Mouse (Mus musculus): ENCODE results near the gene Ubr2. TPM values are rescaled to one million over a fixed set of nuclear protein-coding genes. Genes with fewer than 3 reads are reported as not detected.

Ubr2 gene
- total RNA-seq, 1 experiment = 30.8 TPM

GRCm38 (mm10) chr17:46888511-46889212, 121.7 kb downstream of the Ubr2 start:
- H3K9ac ChIP-seq (ENCODE audit: insufficient read depth, low read depth, low read length, poor library complexity, severe bottlenecking) = peak overlapping the region; percentile 75; the same call in 1 of the 2 replicates
- H3K36me3 ChIP-seq (ENCODE audit: control insufficient read depth, insufficient read depth, low read length, poor library complexity, severe bottlenecking) = peaks cover 4% of the 10 kb centered on the region; the same call in 1 of the 2 replicates
- H3K4me3 ChIP-seq (ENCODE audit: insufficient read depth in 1 of 2, low read depth in 1 of 2, low read length in 2 of 2, poor library complexity in 1 of 2, severe bottlenecking in 1 of 2) = peak overlapping the region; percentile 87 to 93; a peak in 3 of 4 replicates
- no peak for DNase-seq (ENCODE audit: low read depth, low spot score)
- in situ Hi-C loops (cut with MboI; ENCODE audit: low sequenced_read_pairs in 2 of 2, unreplicated experiment in 2 of 2) = no loop called here
- no peaks in the 10 kb centered on the region for H3K9me3 ChIP-seq (ENCODE audit: control insufficient read depth, insufficient read depth, low read depth, low read length)
- TF ChIP-seq HCFC1 (IDR thresholded peaks at IDR 0.05; ENCODE audit: borderline replicate concordance, insufficient read depth, low read length) (no peak), ZC3H11A (IDR thresholded peaks at IDR 0.05; ENCODE audit: borderline replicate concordance, low read depth, low read length) (peak; percentile 29; the same call in 1 of the 2 replicates)
- H3K27ac ChIP-seq (ENCODE audit: insufficient read depth, low read depth, low read length, poor library complexity, severe bottlenecking) = no peak overlapping the region
- H3K4me1 ChIP-seq (ENCODE audit: control insufficient read depth in 2 of 2, insufficient read depth in 2 of 2, low read length in 2 of 2, poor library complexity in 1 of 2) = peaks cover 6 to 21% of the 10 kb centered on the region in 2 experiments; a peak in 3 of 4 replicates

GRCm38 (mm10) chr17:46885910-46886643, 124.3 kb downstream of the Ubr2 start:
- no peak for DNase-seq (ENCODE audit: low read depth, low spot score)
- TF ChIP-seq MAFK (IDR thresholded peaks at IDR 0.05; ENCODE audit: insufficient read depth, low read depth, low read length) (no peak), ZNF384 (IDR thresholded peaks at IDR 0.05; ENCODE audit: low read depth, low read length) (no peak), HCFC1 (IDR thresholded peaks at IDR 0.05; ENCODE audit: borderline replicate concordance, insufficient read depth, low read length) (no peak), ZC3H11A (IDR thresholded peaks at IDR 0.05; ENCODE audit: borderline replicate concordance, low read depth, low read length) (no peak), CHD2 (IDR thresholded peaks at IDR 0.05; ENCODE audit: low read depth, low read length) (no peak)
- H3K27ac ChIP-seq (ENCODE audit: insufficient read depth, low read depth, low read length, poor library complexity, severe bottlenecking) = 0 out of 2 replicates have a peak overlapping the region, but pooled peaks have one; percentile 0
- H3K36me3 ChIP-seq (ENCODE audit: control insufficient read depth, insufficient read depth, low read length, poor library complexity, severe bottlenecking) = no peaks in the 10 kb centered on the region
- H3K4me1 ChIP-seq (ENCODE audit: control insufficient read depth in 2 of 2, insufficient read depth in 2 of 2, low read length in 2 of 2, poor library complexity in 1 of 2) = peaks cover 4 to 17% of the 10 kb centered on the region in 2 experiments; a peak in 3 of 4 replicates
- in situ Hi-C loops (cut with MboI; ENCODE audit: low sequenced_read_pairs in 2 of 2, unreplicated experiment in 2 of 2) = no loop called here
- H3K9ac ChIP-seq (ENCODE audit: insufficient read depth, low read depth, low read length, poor library complexity, severe bottlenecking) = peak overlapping the region; percentile 8; the same call in 1 of the 2 replicates
- no peak overlapping the region for H3K4me3 ChIP-seq (ENCODE audit: insufficient read depth in 1 of 2, low read depth in 1 of 2, low read length in 2 of 2, poor library complexity in 1 of 2, severe bottlenecking in 1 of 2)
- H3K9me3 ChIP-seq (ENCODE audit: control insufficient read depth, insufficient read depth, low read depth, low read length) = no peaks in the 10 kb centered on the region

GRCm38 (mm10) chr17:46885218-46885909, 125.0 kb downstream of the Ubr2 start:
- H3K9ac ChIP-seq (ENCODE audit: insufficient read depth, low read depth, low read length, poor library complexity, severe bottlenecking) = no peak overlapping the region
- TF ChIP-seq ZNF384 (IDR thresholded peaks at IDR 0.05; ENCODE audit: low read depth, low read length) = no peak
- no peak for TF ChIP-seq MAFK (IDR thresholded peaks at IDR 0.05; ENCODE audit: insufficient read depth, low read depth, low read length)
- no peak for TF ChIP-seq HCFC1 (IDR thresholded peaks at IDR 0.05; ENCODE audit: borderline replicate concordance, insufficient read depth, low read length)
- TF ChIP-seq ZC3H11A (IDR thresholded peaks at IDR 0.05; ENCODE audit: borderline replicate concordance, low read depth, low read length) = no peak
- no peak for TF ChIP-seq CHD2 (IDR thresholded peaks at IDR 0.05; ENCODE audit: low read depth, low read length)
- DNase-seq (ENCODE audit: low read depth, low spot score) = no peak
- H3K27ac ChIP-seq (ENCODE audit: insufficient read depth, low read depth, low read length, poor library complexity, severe bottlenecking) = no peak overlapping the region
- peaks cover 4 to 17% of the 10 kb centered on the region in 2 experiments; a peak in 3 of 4 replicates for H3K4me1 ChIP-seq (ENCODE audit: control insufficient read depth in 2 of 2, insufficient read depth in 2 of 2, low read length in 2 of 2, poor library complexity in 1 of 2)
- H3K4me3 ChIP-seq (ENCODE audit: insufficient read depth in 1 of 2, low read depth in 1 of 2, low read length in 2 of 2, poor library complexity in 1 of 2, severe bottlenecking in 1 of 2) = no peak overlapping the region
- H3K36me3 ChIP-seq (ENCODE audit: control insufficient read depth, insufficient read depth, low read length, poor library complexity, severe bottlenecking) = no peaks in the 10 kb centered on the region
- no peaks in the 10 kb centered on the region for H3K9me3 ChIP-seq (ENCODE audit: control insufficient read depth, insufficient read depth, low read depth, low read length)
- in situ Hi-C loops (cut with MboI; ENCODE audit: low sequenced_read_pairs in 2 of 2, unreplicated experiment in 2 of 2) = no loop called here

DNA sequence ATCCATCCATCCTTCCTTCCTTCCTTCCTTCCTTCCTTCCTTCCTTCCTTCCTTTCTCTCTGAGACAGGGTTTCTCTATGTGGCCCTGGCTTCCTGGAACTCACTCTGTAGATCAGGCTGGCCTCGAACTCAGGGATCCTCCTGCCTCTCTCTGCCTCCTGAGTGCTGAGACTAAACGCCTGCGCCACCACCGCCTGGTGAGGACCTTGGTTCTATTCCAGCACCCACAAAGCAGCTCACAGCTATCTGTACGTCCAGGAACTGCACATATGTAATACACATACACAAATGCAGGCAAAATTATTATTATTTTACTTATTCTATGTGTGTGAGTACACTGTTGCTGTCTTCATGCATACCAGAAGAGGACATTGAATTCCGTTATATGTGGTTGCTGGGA, 125.6 kb downstream of the Ubr2 start:
- peaks cover 4 to 17% of the 10 kb centered on the region in 2 experiments; a peak in 3 of 4 replicates for H3K4me1 ChIP-seq (ENCODE audit: control insufficient read depth in 2 of 2, insufficient read depth in 2 of 2, low read length in 2 of 2, poor library complexity in 1 of 2)
- H3K36me3 ChIP-seq (ENCODE audit: control insufficient read depth, insufficient read depth, low read length, poor library complexity, severe bottlenecking) = no peaks in the 10 kb centered on the region
- H3K9me3 ChIP-seq (ENCODE audit: control insufficient read depth, insufficient read depth, low read depth, low read length) = no peaks in the 10 kb centered on the region
- no peak overlapping the region for H3K9ac ChIP-seq (ENCODE audit: insufficient read depth, low read depth, low read length, poor library complexity, severe bottlenecking)
- H3K27ac ChIP-seq (ENCODE audit: insufficient read depth, low read depth, low read length, poor library complexity, severe bottlenecking) = no peak overlapping the region
- H3K4me3 ChIP-seq (ENCODE audit: insufficient read depth in 1 of 2, low read depth in 1 of 2, low read length in 2 of 2, poor library complexity in 1 of 2, severe bottlenecking in 1 of 2) = no peak overlapping the region
- no peak for DNase-seq (ENCODE audit: low read depth, low spot score)
- in situ Hi-C loops (cut with MboI; ENCODE audit: low sequenced_read_pairs in 2 of 2, unreplicated experiment in 2 of 2) = no loop called here
- TF ChIP-seq ZC3H11A (IDR thresholded peaks at IDR 0.05; ENCODE audit: borderline replicate concordance, low read depth, low read length) (no peak), HCFC1 (IDR thresholded peaks at IDR 0.05; ENCODE audit: borderline replicate concordance, insufficient read depth, low read length) (no peak), CHD2 (IDR thresholded peaks at IDR 0.05; ENCODE audit: low read depth, low read length) (no peak), ZNF384 (IDR thresholded peaks at IDR 0.05; ENCODE audit: low read depth, low read length) (no peak), MAFK (IDR thresholded peaks at IDR 0.05; ENCODE audit: insufficient read depth, low read depth, low read length) (no peak)

Data from ES-E14 (cell line).